Mouse (Mus musculus) forebrain, embryonic 14.5 days (tissue): Measurements from ENCODE around the gene Grap2. TPM values are rescaled to one million over a fixed set of nuclear protein-coding genes. Genes with fewer than 3 reads are reported as not detected.
"Not testable (repeated sequence)": the region's sequence is repeated elsewhere in the genome, so short reads cannot be mapped to it uniquely, and the experiment has no call there.

Experiments used
- ATAC-seq: fragments of 200-750 bp; cut with Nextera tagmentation; 2 replicates; pipeline ENCODE4 v1.8.0; 2017; ENCODE audit warnings: mild to moderate bottlenecking, moderate library complexity
- DNase-seq: peaks from one replicate; pipeline ENCODE4 v3.0.0-alpha.2; 2015; ENCODE audit warnings: low spot score
- H3K27ac ChIP-seq: fragments of 300-500 bp; sonication (generic); 2 replicates; pipeline ENCODE4 v1.5.1; 2014; ENCODE audit warnings: low read depth, mild to moderate bottlenecking, control low read depth, low read length, moderate library complexity
- H3K27me3 ChIP-seq: fragments of 300-500 bp; sonication (generic); replicated peaks from 2 replicates; pipeline ENCODE4 v1.6.1; 2014; ENCODE audit warnings: low read length, control low read depth, mixed read lengths; ENCODE audit not compliant: control insufficient read depth, insufficient read depth
- H3K36me3 ChIP-seq: fragments of 300-500 bp; sonication (generic); 2 replicates; pipeline ENCODE4 v1.6.1; 2014; ENCODE audit warnings: low read length, control low read depth; ENCODE audit not compliant: control insufficient read depth, insufficient read depth
- H3K4me1 ChIP-seq: fragments of 300-500 bp; sonication (generic); 2 replicates; pipeline ENCODE4 v1.6.1; 2014; ENCODE audit warnings: antibody characterized with exemption, low read length, control low read depth; ENCODE audit not compliant: control insufficient read depth, insufficient read depth
- H3K4me2 ChIP-seq: fragments of 300-500 bp; sonication (generic); 2 replicates; pipeline ENCODE4 v1.6.1; 2014; ENCODE audit warnings: mild to moderate bottlenecking, control low read depth, low read length
- H3K4me3 ChIP-seq: fragments of 300-500 bp; sonication (generic); 2 replicates; pipeline ENCODE4 v1.5.1; 2014; ENCODE audit warnings: low read depth, low read length, control low read depth
- H3K9ac ChIP-seq: fragments of 300-500 bp; sonication (generic); 2 replicates; pipeline ENCODE4 v1.6.1; 2014; ENCODE audit warnings: mild to moderate bottlenecking, low read length, control low read depth, moderate library complexity
- H3K9me3 ChIP-seq: fragments of 300-500 bp; sonication (generic); replicated peaks from 2 replicates; pipeline ENCODE4 v1.6.1; 2016; ENCODE audit warnings: low read length, control low read depth, mixed read lengths; ENCODE audit not compliant: control insufficient read depth
- WGBS: fragments of 180-500 bp; shearing (Covaris S2); extraction: QIAGEN DNeasy Blood & Tissue Kit; methylation state at CpG from one replicate; pipeline ENCODE4 v1.1.7; 2014; 5-methylcytosine and 5-hydroxymethylcytosine counted together
- polyA plus RNA-seq: library from polyadenylated mRNA; unstranded; fragments of >200 nt; fragmentation: Nextera tagmentation; extraction: Ambion mirVana; gene quantifications from 2 replicates; pipeline ENCODE4 v1.2.1, GENCODE M21; 2014

The Grap2 gene
- polyA plus RNA-seq, 1 experiment from 2014 or later = 0.24 TPM

- ATAC-seq (no peak), DNase-seq (no peak)
- H3K9ac ChIP-seq = no peak overlapping the region
- H3K36me3 ChIP-seq = no peaks in the 10 kb centered on the region
- H3K27ac ChIP-seq = no peak overlapping the region
- H3K4me2 ChIP-seq = no peak overlapping the region
- 79% methylated on average over 9 of the region's 9 CpGs for WGBS
- no peaks in the 10 kb centered on the region for H3K27me3 ChIP-seq
- no peak overlapping the region for H3K4me3 ChIP-seq
- no peaks in the 10 kb centered on the region for H3K9me3 ChIP-seq
- H3K4me1 ChIP-seq = peaks cover 5% of the 10 kb centered on the region; the same call in 1 of the 2 replicates
Observed at GRCm38 (mm10) chr15:80572811-80573520, 572 bp downstream of the Grap2 start.

GRCm38 (mm10) chr15:80574211-80575040, 2.0 kb downstream of the Grap2 start:
- no peak overlapping the region for H3K4me2 ChIP-seq
- ATAC-seq = no peak
- no peaks in the 10 kb centered on the region for H3K36me3 ChIP-seq
- H3K9me3 ChIP-seq = no peaks in the 10 kb centered on the region
- peak; percentile 42 for DNase-seq
- WGBS = 89% methylated on average over 17 of the region's 17 CpGs
- H3K9ac ChIP-seq = no peak overlapping the region
- no peak overlapping the region for H3K27ac ChIP-seq
- H3K4me3 ChIP-seq = no peak overlapping the region
- H3K4me1 ChIP-seq = peaks cover 5% of the 10 kb centered on the region; the same call in 1 of the 2 replicates
- H3K27me3 ChIP-seq = no peaks in the 10 kb centered on the region

- WGBS = 79% methylated on average over 13 of the region's 13 CpGs
- Histone ChIP-seq H3K9ac (no peak overlapping the region), H3K27me3 (no peaks in the 10 kb centered on the region), H3K4me1 (peaks cover 5% of the 10 kb centered on the region; the same call in 1 of the 2 replicates), H3K36me3 (no peaks in the 10 kb centered on the region), H3K4me2 (no peak overlapping the region), H3K27ac (no peak overlapping the region), H3K9me3 (no peaks in the 10 kb centered on the region), H3K4me3 (no peak overlapping the region)
- DNase-seq (peak; percentile 63), ATAC-seq (no peak)
Observed at GRCm38 (mm10) chr15:80575817-80576370, 3.5 kb downstream of the Grap2 start.

GRCm38 (mm10) chr15:80576415-80576994, 4.1 kb downstream of the Grap2 start:
- DNase-seq = no peak
- Histone ChIP-seq H3K27ac (no peak overlapping the region), H3K9ac (no peak overlapping the region), H3K4me2 (no peak overlapping the region), H3K4me1 (peaks cover 5% of the 10 kb centered on the region; the same call in 1 of the 2 replicates), H3K27me3 (no peaks in the 10 kb centered on the region), H3K36me3 (no peaks in the 10 kb centered on the region), H3K4me3 (no peak overlapping the region), H3K9me3 (no peaks in the 10 kb centered on the region)
- no peak for ATAC-seq
- WGBS = 78% methylated on average over 11 of the region's 11 CpGs

- DNase-seq (peak; percentile 67), ATAC-seq (0 out of 2 replicates have a peak, but pooled peaks have one; percentile 26)
- H3K4me2 ChIP-seq = peak overlapping the region; percentile 28
- no peaks in the 10 kb centered on the region for H3K9me3 ChIP-seq
- H3K36me3 ChIP-seq = no peaks in the 10 kb centered on the region
- peaks cover 5% of the 10 kb centered on the region; the same call in 1 of the 2 replicates for H3K4me1 ChIP-seq
- no peak overlapping the region for H3K4me3 ChIP-seq
- no peak overlapping the region for H3K9ac ChIP-seq
- no peaks in the 10 kb centered on the region for H3K27me3 ChIP-seq
- 4% methylated on average over 22 of the region's 22 CpGs for WGBS
- H3K27ac ChIP-seq = no peak overlapping the region
Observed at GRCm38 (mm10) chr15:80577166-80577960, 5.0 kb downstream of the Grap2 start.

GRCm38 (mm10) chr15:80579121-80579520, 6.7 kb downstream of the Grap2 start:
- Histone ChIP-seq H3K27me3 (no peaks in the 10 kb centered on the region), H3K4me3 (no peak overlapping the region), H3K4me2 (no peak overlapping the region), H3K9me3 (no peaks in the 10 kb centered on the region), H3K27ac (no peak overlapping the region), H3K36me3 (no peaks in the 10 kb centered on the region), H3K9ac (no peak overlapping the region), H3K4me1 (peaks cover 5% of the 10 kb centered on the region; the same call in 1 of the 2 replicates)
- no peak for ATAC-seq
- 85% methylated on average over 3 of the region's 3 CpGs for WGBS
- no peak for DNase-seq

- H3K4me2 ChIP-seq, H3K9ac ChIP-seq, H3K27ac ChIP-seq, H3K27me3 ChIP-seq, H3K9me3 ChIP-seq, H3K4me3 ChIP-seq, H3K4me1 ChIP-seq, ATAC-seq, H3K36me3 ChIP-seq, DNase-seq: not testable (repeated sequence)
- WGBS = 67% methylated on average over 1 of the region's 1 CpGs
Observed at GRCm38 (mm10) chr15:80580585-80580984, 8.2 kb downstream of the Grap2 start.
